Mouse (Mus musculus): ENCODE measurements around the gene Cxcl16.
"Not testable (repeated sequence)": the region's sequence is repeated elsewhere in the genome, so short reads cannot be mapped to it uniquely, and the experiment has no call there.

DNA sequence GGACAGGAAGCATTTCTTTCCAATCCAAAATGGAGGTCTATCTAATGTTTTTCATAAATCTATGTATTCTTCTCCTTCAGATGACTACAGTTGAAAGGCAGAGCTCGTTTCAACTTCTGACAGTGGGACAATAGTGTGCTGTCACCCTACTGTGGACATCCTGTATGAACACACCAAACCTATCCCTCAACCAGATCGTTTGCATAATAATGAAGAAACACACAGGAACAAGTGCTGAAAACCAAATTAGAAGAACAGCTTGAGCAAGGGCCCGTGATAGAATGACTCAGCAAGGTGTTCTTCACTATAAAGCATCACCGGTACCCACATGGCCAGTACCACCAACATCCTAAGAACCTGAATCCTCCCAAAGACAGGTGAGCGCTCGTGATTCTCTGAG, 33.2 kb downstream of the Cxcl16 start:
- not testable (repeated sequence) for TF ChIP-seq CTCF (IDR thresholded peaks at IDR 0.05; ENCODE audit: low read depth, low read length); TAL1 (conservative IDR thresholded peaks at IDR 0.05; ENCODE audit: low read depth, low read length)
